In genomic region chr3:146392656-146393321, GRCm38 (mm10) we compare ENCODE assay signal across 9 mouse cellular contexts. TPM values are rescaled to one million over a fixed set of nuclear protein-coding genes. Genes with fewer than 3 reads are reported as not detected.
DNase-seq lines count a peak whose midpoint lies in the region; ATAC-seq and TF ChIP-seq lines count a peak whose summit lies in the region.
"Had no signal": no experiment of that assay in that cellular context is flagged by ENCODE, and none has a peak within 500 bp of the region (broad histone marks: within the 10 kb centered on the region; RNA-seq: fewer than 3 reads in every experiment).

No protein-coding gene starts in this region.

- peaks cover 6% of the 10 kb centered on the region; the same call in 1 of the 2 replicates for H3K4me1 ChIP-seq in embryonic facial prominence, embryonic 12.5 days
- peaks cover 5% of the 10 kb centered on the region for H3K4me1 ChIP-seq in embryonic facial prominence, embryonic 10.5 days
- peaks cover 4% of the 10 kb centered on the region; the same call in 1 of the 2 replicates for H3K4me1 ChIP-seq in kidney, embryonic 15.5 days
- H3K4me1 ChIP-seq in kidney, embryonic 16.5 days (ENCODE audit: insufficient read depth, low read length), result peaks cover 3% of the 10 kb centered on the region; the same call in 1 of the 2 replicates
- peaks cover 38% of the 10 kb centered on the region for H3K4me1 ChIP-seq in liver, embryonic 16.5 days (ENCODE audit: control insufficient read depth, low read depth, low read length)

- 81% methylated on average over 19 of the region's 19 CpGs for WGBS in embryonic facial prominence, embryonic 12.5 days
- WGBS in embryonic facial prominence, embryonic 10.5 days, result 78% methylated on average over 19 of the region's 19 CpGs
- 73% methylated on average over 19 of the region's 19 CpGs for WGBS in kidney, embryonic 15.5 days
- 71% methylated on average over 19 of the region's 19 CpGs for WGBS in kidney, embryonic 16.5 days
- 51% methylated on average over 19 of the region's 19 CpGs for WGBS in liver, embryonic 16.5 days (ENCODE audit: insufficient replicate concordance)

- H3K27me3 ChIP-seq in embryonic facial prominence, embryonic 12.5 days, result no peaks in the 10 kb centered on the region
- H3K27me3 ChIP-seq in embryonic facial prominence, embryonic 10.5 days (replicated peaks; ENCODE audit: low read depth, poor library complexity, severe bottlenecking), result no peaks in the 10 kb centered on the region
- H3K27me3 ChIP-seq in kidney, embryonic 15.5 days, result no peaks in the 10 kb centered on the region
- no peaks in the 10 kb centered on the region for H3K27me3 ChIP-seq in kidney, embryonic 16.5 days (ENCODE audit: insufficient read depth, low read length)
- H3K27me3 ChIP-seq in liver, embryonic 16.5 days (ENCODE audit: control insufficient read depth, insufficient read depth, low read depth, low read length), result no peaks in the 10 kb centered on the region

- no peaks in the 10 kb centered on the region for H3K9me3 ChIP-seq in embryonic facial prominence, embryonic 12.5 days
- no peaks in the 10 kb centered on the region for H3K9me3 ChIP-seq in embryonic facial prominence, embryonic 10.5 days
- H3K9me3 ChIP-seq in kidney, embryonic 15.5 days (replicated peaks), result no peaks in the 10 kb centered on the region
- no peaks in the 10 kb centered on the region for H3K9me3 ChIP-seq in kidney, embryonic 16.5 days (ENCODE audit: low read length)
- no peaks in the 10 kb centered on the region for H3K9me3 ChIP-seq in liver, embryonic 16.5 days (replicated peaks; ENCODE audit: control insufficient read depth, low read length)

- H3K27ac ChIP-seq in embryonic facial prominence, embryonic 12.5 days, result no peak overlapping the region
- H3K27ac ChIP-seq in embryonic facial prominence, embryonic 10.5 days (replicated peaks), result no peak overlapping the region
- no peak overlapping the region for H3K27ac ChIP-seq in kidney, embryonic 15.5 days
- no peak overlapping the region for H3K27ac ChIP-seq in kidney, embryonic 16.5 days (ENCODE audit: low read length)
- H3K27ac ChIP-seq in liver, embryonic 16.5 days (ENCODE audit: low read length), result peak overlapping the region; percentile 87
- H3K27ac ChIP-seq in layer of hippocampus, adult 2 months, result no peak overlapping the region

- intact Hi-C loops in left cerebral cortex, postnatal 10 days (cut with DNase I), result no loop called here

- no peak for DNase-seq in embryonic facial prominence, embryonic 10.5 days (ENCODE audit: low spot score)
- peak; percentile 31 for DNase-seq in retina, embryonic 14.5 days (ENCODE audit: low spot score)
- no peak for DNase-seq in layer of hippocampus, adult 2 months (ENCODE audit: low spot score in 2 of 2)
- DNase-seq in left cerebral cortex, postnatal 10 days (ENCODE audit: extremely low spot score in 1 of 2, low spot score in 2 of 2), result no peak
- DNase-seq: kidney, adult 8-10 months had no signal

- no peaks in the 10 kb centered on the region for H3K36me3 ChIP-seq in embryonic facial prominence, embryonic 12.5 days
- no peaks in the 10 kb centered on the region for H3K36me3 ChIP-seq in embryonic facial prominence, embryonic 10.5 days (replicated peaks)
- H3K36me3 ChIP-seq in kidney, embryonic 15.5 days, result no peaks in the 10 kb centered on the region
- no peaks in the 10 kb centered on the region for H3K36me3 ChIP-seq in kidney, embryonic 16.5 days (ENCODE audit: insufficient read depth, low read length)
- H3K36me3 ChIP-seq in liver, embryonic 16.5 days (ENCODE audit: control insufficient read depth, insufficient read depth), result no peaks in the 10 kb centered on the region

- H3K4me2 ChIP-seq in embryonic facial prominence, embryonic 12.5 days (replicated peaks), result peak overlapping the region; percentile 21
- H3K4me2 ChIP-seq in kidney, embryonic 15.5 days, result no peak overlapping the region
- no peak overlapping the region for H3K4me2 ChIP-seq in kidney, embryonic 16.5 days (replicated peaks; ENCODE audit: low read depth, low read length)
- H3K4me2 ChIP-seq in liver, embryonic 16.5 days (ENCODE audit: low read depth, low read length), result peak overlapping the region; percentile 65

- no peak overlapping the region; the same call in 1 of the 2 replicates for H3K4me3 ChIP-seq in embryonic facial prominence, embryonic 12.5 days
- H3K4me3 ChIP-seq in embryonic facial prominence, embryonic 10.5 days, result no peak overlapping the region
- H3K4me3 ChIP-seq in kidney, embryonic 15.5 days (replicated peaks), result no peak overlapping the region; the same call in 1 of the 2 replicates
- no peak overlapping the region for H3K4me3 ChIP-seq in kidney, embryonic 16.5 days (ENCODE audit: low read length)
- peak overlapping the region; percentile 22 for H3K4me3 ChIP-seq in liver, embryonic 16.5 days (ENCODE audit: low read depth, low read length)
- no peak overlapping the region for H3K4me3 ChIP-seq in layer of hippocampus, adult 2 months

- no peak; the same call in 1 of the 2 replicates for TF ChIP-seq CTCF in layer of hippocampus, adult 2 months (conservative IDR thresholded peaks at IDR 0.05)

- no peak overlapping the region for H3K9ac ChIP-seq in embryonic facial prominence, embryonic 12.5 days
- H3K9ac ChIP-seq in kidney, embryonic 15.5 days, result no peak overlapping the region
- no peak overlapping the region for H3K9ac ChIP-seq in kidney, embryonic 16.5 days (replicated peaks; ENCODE audit: low read length)
- no peak overlapping the region for H3K9ac ChIP-seq in liver, embryonic 16.5 days (ENCODE audit: low read depth, low read length)

- ATAC-seq in embryonic facial prominence, embryonic 12.5 days (ENCODE audit: insufficient number of reproducible peaks, insufficient read depth, low FRiP score, low TSS enrichment), result no peak
- ATAC-seq in kidney, embryonic 15.5 days (replicated peaks; ENCODE audit: low FRiP score), result peak; percentile 54; the same call in 1 of the 2 replicates
- no peak for ATAC-seq in kidney, embryonic 16.5 days (ENCODE audit: low FRiP score, low TSS enrichment)
- peak; percentile 81 for ATAC-seq in liver, embryonic 16.5 days (ENCODE audit: low read depth)

RNA-seq across cellular contexts. Expression of gene Ssx2ip, which starts 11.7 kb away (rescaled TPM):
- polyA plus RNA-seq in embryonic facial prominence, embryonic 12.5 days (2016; fragmentation: Nextera tagmentation; extraction: Ambion mirVana), result 26.6 and 29.8 TPM in 2 replicates
- polyA plus RNA-seq in embryonic facial prominence, embryonic 10.5 days (2016; fragmentation: Nextera tagmentation; extraction: Ambion mirVana), result 28.0 and 30.5 TPM in 2 replicates
- 23.7 and 24.2 TPM in 2 replicates for polyA plus RNA-seq in kidney, embryonic 15.5 days (2015; fragmentation: Nextera tagmentation; extraction: Ambion mirVana)
- 22.4 and 22.9 TPM in 2 replicates for polyA plus RNA-seq in kidney, embryonic 16.5 days (2015; fragmentation: Nextera tagmentation; extraction: Ambion mirVana)
- polyA plus RNA-seq in liver, embryonic 16.5 days (2015; fragmentation: Nextera tagmentation; extraction: Ambion mirVana), result 60.7 and 67.5 TPM in 2 replicates
- total RNA-seq in layer of hippocampus, adult 2 months (2021), result 100 to 1,000 TPM in 1 of 2 experiments, 10 to 100 TPM in 1; 99.7 to 107 TPM
- total RNA-seq in left cerebral cortex, postnatal 10 days (2021), result 100 to 1,000 TPM; 136 to 158 TPM

RNA-seq across cellular contexts. Expression of gene Ctbs, which starts 56.8 kb away (rescaled TPM):
- 7.7 and 10.6 TPM in 2 replicates for polyA plus RNA-seq in embryonic facial prominence, embryonic 12.5 days (2016; fragmentation: Nextera tagmentation; extraction: Ambion mirVana)
- 4.4 and 5.2 TPM in 2 replicates for polyA plus RNA-seq in embryonic facial prominence, embryonic 10.5 days (2016; fragmentation: Nextera tagmentation; extraction: Ambion mirVana)
- polyA plus RNA-seq in kidney, embryonic 15.5 days (2015; fragmentation: Nextera tagmentation; extraction: Ambion mirVana), result 12.2 and 12.9 TPM in 2 replicates
- polyA plus RNA-seq in kidney, embryonic 16.5 days (2015; fragmentation: Nextera tagmentation; extraction: Ambion mirVana), result 14.0 and 17.4 TPM in 2 replicates
- polyA plus RNA-seq in liver, embryonic 16.5 days (2015; fragmentation: Nextera tagmentation; extraction: Ambion mirVana), result 6.2 and 7.2 TPM in 2 replicates
- 1 to 10 TPM; 9.0 to 9.1 TPM for total RNA-seq in layer of hippocampus, adult 2 months (2021)
- total RNA-seq in left cerebral cortex, postnatal 10 days (2021), result 1 to 10 TPM; 6.4 to 6.8 TPM

Comparison
In these comparisons a context has a peak if more than half of its experiments do, and no peak if none do; other contexts are left out.
1. ATAC-seq: peak in kidney, embryonic 15.5 days (single experiment) and liver, embryonic 16.5 days (single experiment); none in embryonic facial prominence, embryonic 12.5 days (single experiment) and kidney, embryonic 16.5 days (single experiment).
2. H3K4me2 ChIP-seq: peak in embryonic facial prominence, embryonic 12.5 days (single experiment) and liver, embryonic 16.5 days (single experiment); none in kidney, embryonic 15.5 days (single experiment) and kidney, embryonic 16.5 days (single experiment).